In the genomic region with DNA sequence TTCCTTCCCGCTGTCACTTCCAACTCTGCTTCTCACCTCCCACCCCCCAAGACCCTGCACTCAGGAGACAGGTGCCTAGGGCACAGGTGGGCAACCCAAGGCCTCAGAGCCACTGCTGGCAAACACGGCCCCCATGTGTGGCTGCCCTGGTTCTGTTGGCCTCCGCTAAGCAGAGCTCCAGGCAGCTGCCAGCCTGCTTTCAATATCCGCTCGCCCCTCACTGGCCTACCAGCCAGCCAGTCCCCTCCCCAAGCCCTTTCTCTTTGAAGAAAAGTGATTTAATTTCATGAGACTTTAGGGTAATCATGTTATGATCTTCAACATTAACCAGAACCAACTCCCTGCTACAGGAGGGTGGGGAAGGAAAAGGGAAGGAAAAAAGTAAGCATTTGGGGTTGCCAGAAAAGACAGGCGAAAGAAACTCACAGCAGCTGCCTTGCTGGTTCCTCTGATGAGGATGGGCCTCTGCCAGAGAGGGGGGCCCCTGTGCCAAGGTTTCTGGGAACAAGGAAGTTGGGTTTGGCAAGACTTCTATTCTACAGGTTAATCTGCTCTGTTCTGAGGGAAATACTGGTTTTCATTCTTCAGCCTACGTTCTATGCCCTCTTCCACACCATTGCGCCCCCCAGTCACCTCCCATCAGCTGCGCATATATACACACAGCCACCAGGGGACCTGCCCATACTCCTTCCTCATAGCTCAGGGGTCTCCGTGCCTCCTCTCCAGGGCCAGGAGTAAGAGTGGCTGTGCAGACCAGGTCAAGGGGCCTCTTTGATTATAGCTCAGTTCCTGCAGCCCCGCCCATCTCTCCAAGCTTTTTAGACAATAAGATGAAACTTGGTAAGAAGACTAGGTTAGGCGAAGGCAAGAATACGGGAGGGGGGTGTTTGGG, we compare ENCODE assay signal across 8 mouse cellular contexts. TPM values are rescaled to one million over a fixed set of nuclear protein-coding genes. Genes with fewer than 3 reads are reported as not detected.
A peak's percentile ranks its signal among the peaks of the same experiment; 100 is the strongest.
DNase-seq lines count a peak whose midpoint lies in the region; ATAC-seq and TF ChIP-seq lines count a peak whose summit lies in the region.

No protein-coding gene starts in this region.

- TF ChIP-seq CTCF in layer of hippocampus, adult 2 months (conservative IDR thresholded peaks at IDR 0.05) = no peak; the same call in 1 of the 2 replicates
- TF ChIP-seq CTCF in brain, embryonic 14.5 days (IDR thresholded peaks at IDR 0.05; ENCODE audit: borderline replicate concordance, extremely low read depth, insufficient read depth, insufficient read length) = peak; percentile 14; the same call in 1 of the 2 replicates
- TF ChIP-seq CTCF in gastrocnemius, adult 2 months (IDR thresholded peaks at IDR 0.05) = no peak

- TF ChIP-seq POLR2A in brain, embryonic 14.5 days (IDR thresholded peaks at IDR 0.05; ENCODE audit: borderline replicate concordance, extremely low read depth, insufficient read depth, insufficient read length, poor library complexity, severe bottlenecking) = no peak

- ATAC-seq in intestine, embryonic 16.5 days = peak; percentile 40; the same call in 1 of the 2 replicates
- ATAC-seq in inflammation-experienced regulatory T-cells, adult 6 months = no peak

- H3K27ac ChIP-seq in layer of hippocampus, adult 2 months = peak overlapping the region; percentile 5; the same call in 1 of the 2 replicates
- H3K27ac ChIP-seq in gastrocnemius, adult 2 months = peak overlapping the region; percentile 81
- H3K27ac ChIP-seq in intestine, embryonic 16.5 days (ENCODE audit: low read length) = no peak overlapping the region

- H3K4me1 ChIP-seq in intestine, embryonic 16.5 days (ENCODE audit: control insufficient read depth, insufficient read depth, low read length) = peaks cover 14% of the 10 kb centered on the region

- no peaks in the 10 kb centered on the region for H3K36me3 ChIP-seq in intestine, embryonic 16.5 days (ENCODE audit: control insufficient read depth, insufficient read depth, low read length)

- H3K27me3 ChIP-seq in intestine, embryonic 16.5 days (replicated peaks; ENCODE audit: control insufficient read depth, insufficient read depth, low read length) = no peaks in the 10 kb centered on the region

- H3K4me2 ChIP-seq in intestine, embryonic 16.5 days (ENCODE audit: low read depth, low read length) = no peak overlapping the region

- no peak overlapping the region for H3K4me3 ChIP-seq in layer of hippocampus, adult 2 months
- H3K4me3 ChIP-seq in gastrocnemius, adult 2 months = no peak overlapping the region; the same call in 1 of the 2 replicates
- no peak overlapping the region for H3K4me3 ChIP-seq in intestine, embryonic 16.5 days (ENCODE audit: low read length)

- peak in 1 of 2 experiments; percentile 19 for DNase-seq in layer of hippocampus, adult 2 months (ENCODE audit: low spot score in 2 of 2)
- no peak for DNase-seq in layer of hippocampus, adult 9-11 months
- DNase-seq in brain, embryonic 14.5 days (ENCODE audit: low read depth) = peak; percentile 79
- peak; percentile 68 for DNase-seq in gastrocnemius, adult 2 months
- peak; percentile 44 for DNase-seq in right cerebral cortex, postnatal 14 days
- no peak for DNase-seq in kidney, adult 11 months

- no peaks in the 10 kb centered on the region for H3K9me3 ChIP-seq in intestine, embryonic 16.5 days (ENCODE audit: control insufficient read depth, low read length)

- intact Hi-C loops in gastrocnemius, adult 2 months (cut with DNase I) = no loop called here

- no peak overlapping the region for H3K9ac ChIP-seq in intestine, embryonic 16.5 days (ENCODE audit: low read depth, low read length)

- 63% methylated on average over 13 of the region's 13 CpGs for WGBS in intestine, embryonic 16.5 days

RNA-seq across cellular contexts. Expression of a gene that starts 59.3 kb away (rescaled TPM):
- total RNA-seq in layer of hippocampus, adult 2 months (2021) = 1 to 10 TPM; 5.9 to 7.2 TPM
- polyA plus RNA-seq in brain, embryonic 14.5 days (2012; rRNA removed) = 31.4 and 62.8 TPM in 2 replicates
- 1 to 10 TPM; 4.7 to 8.0 TPM for total RNA-seq in gastrocnemius, adult 2 months (2021)
- 5.6 and 6.2 TPM in 2 replicates for polyA plus RNA-seq in intestine, embryonic 16.5 days (2015; fragmentation: Nextera tagmentation; extraction: Ambion mirVana)
- polyA plus RNA-seq in inflammation-experienced regulatory T-cells, adult 6 months (2017; shearing (Covaris generic)) = under 1 TPM; 0.13 to 0.31 (median 0.18) TPM

Comparison
In these comparisons a context has a peak if more than half of its experiments do, and no peak if none do; other contexts are left out.
1. DNase-seq: peak in brain, embryonic 14.5 days (single experiment), gastrocnemius, adult 2 months (single experiment) and right cerebral cortex, postnatal 14 days (single experiment); none in layer of hippocampus, adult 9-11 months (single experiment) and kidney, adult 11 months (single experiment).